Mouse (Mus musculus) cerebellum, adult 9-10 months (tissue): Measurements from ENCODE around the gene Boc.

Experiments
- DNase-seq: peaks from one replicate; pipeline ENCODE4 v3.0.0; 2022

The Boc gene

GRCm38 (mm10) chr16:44526689-44527088 is 32.0 kb downstream of the Boc start:
- DNase-seq = peak; percentile 78

- DNase-seq = no peak
Observed at GRCm38 (mm10) chr16:44526044-44526443, 32.7 kb downstream of the Boc start.

GRCm38 (mm10) chr16:44523595-44523994 is 35.1 kb downstream of the Boc start:
- DNase-seq = peak; percentile 82

GRCm38 (mm10) chr16:44516498-44516897 is 42.2 kb downstream of the Boc start:
- DNase-seq = no peak

GRCm38 (mm10) chr16:44510521-44511213 is 48.0 kb downstream of the Boc start:
- no peak for DNase-seq

DNA sequence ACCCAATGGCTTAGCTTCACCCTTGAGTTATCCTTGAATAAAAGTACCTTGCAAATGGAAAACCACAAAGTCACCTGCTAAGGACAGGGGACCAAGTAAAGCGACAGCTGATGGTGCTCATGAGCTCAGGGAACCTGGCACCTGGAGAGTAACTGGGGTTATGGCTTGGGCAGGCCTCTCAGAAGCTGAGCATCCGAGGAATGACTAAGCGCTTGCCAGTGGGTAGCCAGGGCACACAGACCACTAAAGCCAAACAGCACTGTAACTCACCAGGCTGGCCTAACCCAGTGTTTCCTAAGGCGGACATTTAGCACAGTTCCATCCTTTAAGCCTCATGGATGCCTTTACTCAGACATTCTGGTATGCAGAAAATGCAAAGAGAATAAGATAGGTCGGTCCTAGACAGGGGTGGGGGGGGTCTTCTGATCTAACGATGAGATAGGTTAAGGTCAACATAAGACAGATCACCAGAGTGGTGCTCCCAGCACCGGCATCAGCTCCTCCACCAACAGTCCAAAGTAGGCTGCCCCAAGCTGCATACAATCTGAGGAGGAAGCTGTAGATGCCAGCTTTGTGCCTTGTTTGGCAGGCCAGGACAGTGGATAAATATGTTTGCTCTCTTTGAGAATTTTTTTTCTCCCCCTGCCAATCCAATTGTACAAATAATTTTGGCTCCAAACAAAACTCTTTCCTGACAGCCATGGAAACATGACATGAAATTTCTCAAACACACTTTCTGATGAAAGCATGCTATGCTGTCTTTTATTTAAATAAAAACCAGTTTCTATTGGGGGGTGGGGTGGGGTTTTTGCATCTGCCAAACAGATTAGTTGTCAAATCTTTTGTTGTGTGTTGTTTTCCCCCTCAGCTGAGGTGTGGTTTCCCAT is 49.0 kb downstream of the Boc start:
- peak; percentile 77 for DNase-seq

DNA sequence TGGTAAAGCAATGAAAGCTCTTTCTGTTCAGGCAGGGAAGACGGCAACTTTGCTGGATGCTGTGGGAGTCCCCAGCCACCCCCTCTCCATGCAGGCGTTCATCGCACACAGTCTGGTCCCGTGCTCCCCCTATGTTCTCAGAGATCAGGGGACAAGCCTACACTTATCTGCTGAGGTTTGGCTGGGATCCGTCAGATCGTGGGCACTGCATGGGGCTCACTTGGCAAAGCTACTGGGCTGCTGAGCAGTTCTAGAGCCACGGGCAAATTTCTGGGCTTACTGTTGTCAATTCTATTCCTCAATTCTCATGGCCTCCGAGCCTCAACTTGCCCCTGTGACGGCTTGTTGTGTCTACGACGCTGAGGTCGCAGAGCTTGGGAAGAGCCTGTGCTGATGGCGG is 49.9 kb downstream of the Boc start:
- DNase-seq = peak; percentile 71

GRCm38 (mm10) chr16:44508025-44508424 is 50.7 kb downstream of the Boc start:
- DNase-seq = no peak

GRCm38 (mm10) chr16:44507027-44507929 is 51.4 kb downstream of the Boc start:
- DNase-seq = no peak

DNA sequence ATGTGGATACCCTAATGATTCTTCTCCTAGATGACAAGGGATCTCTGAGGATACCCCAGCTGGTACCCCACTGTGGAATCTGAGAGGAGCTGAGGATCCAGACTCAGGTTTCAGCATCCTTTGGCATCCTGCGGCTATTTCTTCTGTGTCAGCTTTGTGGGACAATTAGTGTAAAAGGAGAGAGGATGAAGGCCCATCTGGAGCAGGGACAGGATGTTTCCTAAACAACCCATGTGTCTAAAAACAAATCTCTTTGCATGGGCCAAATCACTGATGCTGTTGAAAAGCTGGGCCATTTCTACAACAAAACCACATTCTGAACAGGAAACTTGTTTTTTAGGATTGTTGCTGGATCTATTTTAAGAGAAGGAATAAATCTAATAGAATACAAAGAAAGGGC is 53.5 kb downstream of the Boc start:
- no peak for DNase-seq

DNA sequence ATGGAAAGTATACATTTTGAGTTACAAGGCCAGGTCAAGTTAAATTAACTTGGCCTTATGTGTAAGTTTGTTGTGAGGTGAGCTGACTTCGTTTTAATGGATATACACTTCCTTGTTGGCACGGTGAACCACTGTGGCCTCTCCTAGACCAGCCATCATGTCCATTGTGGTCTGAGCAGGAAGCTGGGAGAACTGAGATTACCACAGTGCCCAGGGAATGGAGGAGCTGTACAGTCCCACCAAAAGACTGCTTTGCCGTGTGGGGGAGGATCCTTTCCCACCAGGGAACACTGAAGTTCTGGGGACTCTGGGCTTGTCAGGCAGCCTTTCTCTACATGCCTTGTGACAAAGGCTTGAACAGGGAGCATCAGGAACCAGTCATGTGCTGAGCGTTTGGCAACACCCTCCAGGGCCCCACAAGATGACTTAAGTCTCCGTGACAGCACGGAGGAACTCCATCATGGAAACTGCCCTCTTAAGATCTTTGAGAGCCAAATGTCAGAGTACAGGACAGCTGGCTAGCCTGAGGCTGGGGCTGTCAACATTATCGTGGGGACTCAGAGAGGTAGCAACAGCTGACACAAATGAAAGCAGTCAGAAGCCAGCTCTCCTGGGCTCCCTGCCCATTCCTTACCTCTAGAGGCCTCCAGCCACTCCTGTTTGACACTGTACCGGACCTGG is 55.7 kb downstream of the Boc start:
- peak; percentile 78 for DNase-seq

DNA sequence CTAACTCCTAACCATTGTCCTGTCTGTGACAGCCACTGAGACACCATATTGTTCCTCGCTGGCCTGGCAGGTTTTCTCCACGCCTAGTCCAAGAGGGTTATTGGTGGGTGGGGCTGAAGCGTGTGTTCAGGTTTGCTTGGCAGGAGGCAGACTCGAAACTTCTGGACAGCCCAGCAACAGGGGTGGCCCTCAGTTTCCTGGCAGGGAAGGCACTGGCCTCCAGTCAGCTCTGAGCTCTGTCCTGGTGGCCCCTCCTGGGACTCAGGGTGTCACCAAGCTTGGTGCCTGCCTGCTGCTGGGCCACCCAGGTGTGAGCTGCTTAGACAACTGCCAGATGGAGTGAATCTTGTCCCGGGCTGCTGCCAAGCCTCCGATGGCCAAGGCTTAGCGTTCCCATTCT is 56.4 kb downstream of the Boc start:
- peak; percentile 61 for DNase-seq

DNA sequence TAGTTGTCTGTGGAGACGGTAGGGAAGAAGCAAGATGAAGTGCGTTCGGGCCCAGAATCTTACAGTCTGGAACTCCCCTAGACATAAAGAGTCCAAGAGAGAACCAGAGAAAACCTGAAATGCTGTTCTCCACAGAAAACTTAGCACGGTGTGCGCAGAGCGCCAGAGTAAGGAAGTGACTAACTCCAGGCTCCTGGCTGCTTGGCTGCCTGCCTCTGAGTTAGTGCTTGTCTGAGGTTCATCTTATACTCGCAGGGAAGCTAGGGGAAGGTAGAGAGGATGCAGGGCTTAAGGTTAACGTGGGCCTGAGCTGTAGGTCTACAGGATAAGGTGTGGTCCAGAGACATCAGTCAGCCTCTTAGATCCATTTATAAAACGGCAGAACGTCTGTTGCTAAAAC is 56.9 kb downstream of the Boc start:
- no peak for DNase-seq

DNA sequence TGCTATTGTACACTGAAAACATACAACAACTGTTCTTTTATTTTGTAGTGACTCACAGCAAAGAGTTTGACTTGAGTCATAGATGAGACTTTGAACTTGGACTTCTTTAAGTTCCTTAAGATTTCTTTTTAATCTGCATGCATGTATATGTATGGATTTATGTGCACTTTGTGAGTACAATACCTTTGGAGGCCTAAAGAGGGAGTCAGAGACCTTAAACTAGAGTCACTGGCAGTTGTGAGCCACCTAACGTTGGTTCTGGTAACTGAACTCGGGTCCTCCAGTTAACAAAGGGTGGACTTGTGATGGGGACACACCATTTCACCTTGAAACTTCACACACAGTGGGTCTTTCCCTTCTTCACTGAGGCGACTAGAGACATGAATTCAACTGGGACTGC is 60.2 kb downstream of the Boc start:
- no peak for DNase-seq

GRCm38 (mm10) chr16:44496971-44497464 is 61.7 kb downstream of the Boc start:
- no peak for DNase-seq

DNA sequence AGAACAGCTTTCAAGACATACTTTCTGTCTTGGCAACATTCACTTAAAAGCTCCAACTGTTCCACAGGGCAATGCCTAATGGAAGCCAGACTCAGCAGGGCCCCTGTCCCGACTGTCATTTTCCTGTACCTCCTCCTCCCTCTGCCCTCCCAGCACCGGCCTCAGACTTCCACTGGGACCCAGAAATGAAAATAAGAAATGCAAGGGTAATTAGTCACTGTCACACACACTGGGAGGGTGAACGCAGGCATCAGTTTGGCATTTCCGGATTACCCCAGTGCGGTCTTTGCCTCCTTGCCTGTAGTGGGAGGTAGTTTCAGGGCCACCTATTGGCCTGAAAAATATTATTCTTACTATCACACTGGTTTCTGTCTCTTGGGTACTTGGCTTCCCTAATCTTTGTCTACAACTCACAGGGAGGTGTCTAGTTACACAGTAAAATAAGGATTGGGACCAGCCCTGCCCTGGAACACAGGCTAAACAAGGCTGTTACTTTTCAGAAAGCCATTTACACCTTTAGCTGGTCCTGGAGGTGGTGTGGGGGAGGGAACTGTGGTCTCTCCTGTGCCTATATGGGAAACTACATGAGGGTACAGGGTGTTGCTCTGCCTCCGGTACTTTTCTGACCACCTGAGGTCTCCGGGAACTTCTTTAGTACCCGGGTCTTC is 64.1 kb downstream of the Boc start:
- peak; percentile 88 for DNase-seq

GRCm38 (mm10) chr16:44493868-44494267 is 64.8 kb downstream of the Boc start:
- no peak for DNase-seq

DNA sequence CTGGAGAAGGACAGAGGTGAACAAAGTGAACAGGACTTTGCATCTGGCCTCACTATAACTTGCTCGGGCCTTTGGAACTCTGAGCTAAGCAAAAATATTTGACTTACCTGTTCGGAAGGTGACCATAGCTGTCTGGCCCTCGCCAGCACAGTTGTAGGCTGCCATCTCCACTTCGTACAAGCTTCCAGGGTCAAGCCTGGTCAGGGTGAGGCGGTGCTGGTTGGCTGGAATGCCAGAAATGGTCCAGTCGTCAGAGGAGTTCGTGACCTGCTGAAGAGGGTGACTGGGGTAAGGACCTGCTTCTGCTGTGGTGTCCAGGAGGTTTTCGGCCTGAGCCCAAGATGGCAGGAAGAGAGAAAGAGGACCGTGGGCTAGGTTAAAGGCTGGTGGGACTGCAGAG is 66.0 kb downstream of the Boc start:
- peak; percentile 29 for DNase-seq

GRCm38 (mm10) chr16:44492151-44492550 is 66.5 kb downstream of the Boc start:
- peak; percentile 12 for DNase-seq

DNA sequence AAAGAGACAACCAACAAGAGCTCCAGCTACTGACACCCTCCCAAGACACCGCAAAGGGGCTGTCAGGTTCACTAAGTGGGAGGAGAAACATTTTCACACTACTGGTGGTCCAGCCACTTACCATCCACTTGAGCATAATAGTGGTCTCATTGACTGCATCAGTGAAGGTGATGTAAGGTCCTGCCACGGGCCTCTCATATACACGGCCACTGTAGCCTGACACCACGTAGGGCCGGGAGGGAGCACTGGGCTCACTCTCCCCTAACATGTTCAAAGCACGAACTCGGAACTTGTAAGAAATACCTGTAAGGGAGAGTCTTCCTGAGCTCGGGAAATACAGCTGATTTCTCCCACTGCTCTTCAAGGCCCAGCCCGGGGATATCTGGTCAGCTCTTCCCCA is 67.6 kb downstream of the Boc start:
- DNase-seq = no peak

DNA sequence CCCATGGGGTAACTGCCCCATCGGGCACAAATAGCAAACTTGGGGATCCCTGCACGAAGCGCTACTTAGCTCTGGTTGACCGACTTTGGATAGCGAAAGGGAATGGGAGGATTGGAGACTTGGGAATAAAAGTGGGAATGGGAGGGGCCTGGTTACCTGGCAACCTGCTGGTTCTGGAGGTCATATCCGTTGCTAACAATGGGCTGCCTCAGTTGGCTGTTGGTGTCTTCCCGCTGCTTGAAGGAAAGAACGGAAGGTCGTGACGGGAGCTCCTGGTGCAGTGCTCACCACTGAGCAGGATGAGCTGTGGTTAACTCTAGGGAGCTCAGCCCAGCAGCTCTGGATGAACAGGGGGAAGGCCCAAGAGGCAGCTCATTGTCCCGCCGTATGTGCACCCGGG is 71.5 kb downstream of the Boc start:
- peak; percentile 24 for DNase-seq

GRCm38 (mm10) chr16:44486612-44487011 is 72.1 kb downstream of the Boc start:
- DNase-seq = peak; percentile 22
